Mouse (Mus musculus): ENCODE measurements at regions not wholly inside any gene's neighbourhood (a gene's known extent, or its start where the extent isn't known, plus 50 kb on each side); places are given as distances from the start of the nearest gene placed in this dataset.

DNA sequence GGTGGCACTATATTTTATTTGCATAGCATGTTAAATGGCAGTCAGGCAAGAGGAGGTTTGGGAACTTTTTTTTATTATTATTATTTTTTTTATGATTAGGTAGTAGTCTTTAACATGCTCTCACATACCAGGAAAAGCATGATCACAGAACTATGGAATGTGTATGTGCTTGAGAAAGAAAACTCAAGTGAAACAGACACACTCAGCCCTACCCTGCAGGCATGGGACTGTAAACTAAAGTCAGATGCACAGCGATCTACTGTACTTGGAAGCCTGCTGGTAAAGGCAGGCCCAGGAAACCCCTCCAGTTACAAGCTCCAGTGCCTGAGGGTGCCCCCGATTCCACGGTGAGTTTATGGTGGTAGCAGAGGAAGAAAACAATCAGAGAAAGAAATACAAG, 243.6 kb downstream of the Sp3 start:
- Histone ChIP-seq H3K4me2 (ENCODE audit: low read depth, low read length) (no peak overlapping the region), H3K9me3 (replicated peaks; ENCODE audit: control insufficient read depth, low read length) (no peaks in the 10 kb centered on the region), H3K36me3 (ENCODE audit: control insufficient read depth, insufficient read depth, low read length) (no peaks in the 10 kb centered on the region), H3K9ac (ENCODE audit: low read length) (no peak overlapping the region), H3K27me3 (ENCODE audit: control insufficient read depth, insufficient read depth, low read length) (no peaks in the 10 kb centered on the region), H3K4me1 (ENCODE audit: control insufficient read depth, insufficient read depth, low read length) (no peaks in the 10 kb centered on the region), H3K27ac (ENCODE audit: low read length) (no peak overlapping the region), H3K4me3 (replicated peaks; ENCODE audit: low read length) (no peak overlapping the region)
- no peak for ATAC-seq (ENCODE audit: insufficient read depth, low FRiP score)
- WGBS: 82% methylated on average over 3 of the region's 3 CpGs

DNA sequence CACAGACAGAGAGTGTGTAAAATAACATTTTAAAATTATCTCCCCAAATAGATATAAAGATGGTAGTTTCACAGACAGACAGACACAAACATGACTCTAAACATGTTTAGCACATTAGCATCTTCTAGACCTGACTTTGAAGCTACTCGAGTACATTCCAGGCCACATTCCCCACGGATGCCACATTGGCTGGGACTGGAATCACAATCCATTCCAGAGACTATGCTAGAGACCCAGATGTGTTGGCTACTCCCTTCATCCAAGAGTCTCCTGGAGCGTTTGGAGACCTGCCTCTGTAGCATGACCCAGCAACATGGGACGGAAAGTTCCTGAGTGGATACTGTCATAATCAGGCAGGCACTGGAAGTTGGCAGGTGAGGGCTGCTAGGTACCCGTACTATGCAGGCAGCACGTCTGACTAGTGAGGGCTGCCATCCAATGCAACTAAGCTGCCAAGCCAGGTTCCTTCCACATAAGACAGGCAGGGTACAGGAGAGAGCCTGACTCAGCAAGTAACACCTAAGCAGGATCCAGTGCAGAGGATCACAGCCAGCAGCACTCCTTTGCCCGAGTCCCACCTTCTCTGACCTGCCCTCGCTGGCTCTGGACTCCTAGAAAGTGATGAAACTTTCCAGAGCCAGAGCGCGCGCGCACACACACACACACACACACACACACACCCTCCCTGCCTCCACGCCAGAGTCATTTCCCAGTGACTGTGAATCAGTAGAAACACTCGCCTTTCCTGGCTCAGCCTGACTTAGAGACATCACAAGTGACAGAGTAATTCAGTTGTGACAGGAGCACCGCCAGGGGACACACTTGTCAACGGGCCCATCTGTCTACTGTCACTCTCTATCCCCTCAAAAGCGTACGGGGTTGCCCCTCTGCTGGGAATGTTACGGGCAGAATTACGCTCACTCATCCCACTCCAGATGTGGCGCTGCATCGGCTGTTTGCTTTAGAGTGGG, 239.6 kb downstream of the Sp3 start:
- ATAC-seq (ENCODE audit: insufficient read depth, low FRiP score): peak; percentile 50
- Histone ChIP-seq H3K4me2 (ENCODE audit: low read depth, low read length) (peak overlapping the region; percentile 38), H3K36me3 (ENCODE audit: control insufficient read depth, insufficient read depth, low read length) (no peaks in the 10 kb centered on the region), H3K27ac (ENCODE audit: low read length) (no peak overlapping the region), H3K9me3 (replicated peaks; ENCODE audit: control insufficient read depth, low read length) (no peaks in the 10 kb centered on the region), H3K27me3 (ENCODE audit: control insufficient read depth, insufficient read depth, low read length) (no peaks in the 10 kb centered on the region), H3K4me1 (ENCODE audit: control insufficient read depth, insufficient read depth, low read length) (no peaks in the 10 kb centered on the region), H3K9ac (ENCODE audit: low read length) (no peak overlapping the region), H3K4me3 (replicated peaks; ENCODE audit: low read length) (no peak overlapping the region)
- WGBS: 44% methylated on average over 22 of the region's 22 CpGs

- Histone ChIP-seq H3K4me1 (ENCODE audit: control insufficient read depth, insufficient read depth, low read length) (no peaks in the 10 kb centered on the region), H3K4me2 (ENCODE audit: low read depth, low read length) (no peak overlapping the region), H3K9me3 (replicated peaks; ENCODE audit: control insufficient read depth, low read length) (no peaks in the 10 kb centered on the region), H3K4me3 (replicated peaks; ENCODE audit: low read length) (no peak overlapping the region), H3K27ac (ENCODE audit: low read length) (no peak overlapping the region), H3K9ac (ENCODE audit: low read length) (no peak overlapping the region), H3K36me3 (ENCODE audit: control insufficient read depth, insufficient read depth, low read length) (no peaks in the 10 kb centered on the region), H3K27me3 (ENCODE audit: control insufficient read depth, insufficient read depth, low read length) (no peaks in the 10 kb centered on the region)
- 76% methylated on average over 5 of the region's 5 CpGs for WGBS
- no peak for ATAC-seq (ENCODE audit: insufficient read depth, low FRiP score)
Measured at GRCm38 (mm10) chr2:72741746-72742145, 238.5 kb downstream of the Sp3 start.

- H3K36me3 ChIP-seq (ENCODE audit: control insufficient read depth, insufficient read depth, low read length): no peaks in the 10 kb centered on the region
- H3K27me3 ChIP-seq (ENCODE audit: control insufficient read depth, insufficient read depth, low read length): no peaks in the 10 kb centered on the region
- no peak for ATAC-seq (ENCODE audit: insufficient read depth, low FRiP score)
- H3K4me1 ChIP-seq (ENCODE audit: control insufficient read depth, insufficient read depth, low read length): no peaks in the 10 kb centered on the region
- no peak overlapping the region for H3K4me3 ChIP-seq (replicated peaks; ENCODE audit: low read length)
- no peaks in the 10 kb centered on the region for H3K9me3 ChIP-seq (replicated peaks; ENCODE audit: control insufficient read depth, low read length)
- H3K4me2 ChIP-seq (ENCODE audit: low read depth, low read length): no peak overlapping the region
- WGBS: 95% methylated on average over 3 of the region's 3 CpGs
- no peak overlapping the region for H3K27ac ChIP-seq (ENCODE audit: low read length)
- H3K9ac ChIP-seq (ENCODE audit: low read length): no peak overlapping the region
Measured at GRCm38 (mm10) chr2:72743651-72744050, 236.6 kb downstream of the Sp3 start.

GRCm38 (mm10) chr2:72744901-72745300, 235.3 kb downstream of the Sp3 start:
- no peak for ATAC-seq (ENCODE audit: insufficient read depth, low FRiP score)
- no peaks in the 10 kb centered on the region for H3K27me3 ChIP-seq (ENCODE audit: control insufficient read depth, insufficient read depth, low read length)
- no peak overlapping the region for H3K4me3 ChIP-seq (replicated peaks; ENCODE audit: low read length)
- H3K27ac ChIP-seq (ENCODE audit: low read length): no peak overlapping the region
- no peaks in the 10 kb centered on the region for H3K4me1 ChIP-seq (ENCODE audit: control insufficient read depth, insufficient read depth, low read length)
- peaks cover 5% of the 10 kb centered on the region; the same call in 1 of the 2 replicates for H3K9me3 ChIP-seq (replicated peaks; ENCODE audit: control insufficient read depth, low read length)
- no peak overlapping the region for H3K9ac ChIP-seq (ENCODE audit: low read length)
- 63% methylated on average over 4 of the region's 4 CpGs for WGBS
- no peak overlapping the region for H3K4me2 ChIP-seq (ENCODE audit: low read depth, low read length)
- H3K36me3 ChIP-seq (ENCODE audit: control insufficient read depth, insufficient read depth, low read length): no peaks in the 10 kb centered on the region

- no peaks in the 10 kb centered on the region for H3K27me3 ChIP-seq (ENCODE audit: control insufficient read depth, insufficient read depth, low read length)
- H3K4me1 ChIP-seq (ENCODE audit: control insufficient read depth, insufficient read depth, low read length): no peaks in the 10 kb centered on the region
- no peak for ATAC-seq (ENCODE audit: insufficient read depth, low FRiP score)
- peaks cover 5% of the 10 kb centered on the region; the same call in 1 of the 2 replicates for H3K9me3 ChIP-seq (replicated peaks; ENCODE audit: control insufficient read depth, low read length)
- no peak overlapping the region for H3K27ac ChIP-seq (ENCODE audit: low read length)
- no peak overlapping the region for H3K9ac ChIP-seq (ENCODE audit: low read length)
- no peak overlapping the region for H3K4me2 ChIP-seq (ENCODE audit: low read depth, low read length)
- no peak overlapping the region for H3K4me3 ChIP-seq (replicated peaks; ENCODE audit: low read length)
- 85% methylated on average over 16 of the region's 16 CpGs for WGBS
- no peaks in the 10 kb centered on the region for H3K36me3 ChIP-seq (ENCODE audit: control insufficient read depth, insufficient read depth, low read length)
Measured at GRCm38 (mm10) chr2:72746476-72747215, 233.6 kb downstream of the Sp3 start.

GRCm38 (mm10) chr2:72747299-72747698, 232.9 kb downstream of the Sp3 start:
- Histone ChIP-seq H3K27me3 (ENCODE audit: control insufficient read depth, insufficient read depth, low read length) (no peaks in the 10 kb centered on the region), H3K4me2 (ENCODE audit: low read depth, low read length) (no peak overlapping the region), H3K27ac (ENCODE audit: low read length) (no peak overlapping the region), H3K4me3 (replicated peaks; ENCODE audit: low read length) (no peak overlapping the region), H3K9me3 (replicated peaks; ENCODE audit: control insufficient read depth, low read length) (peaks cover 5% of the 10 kb centered on the region; the same call in 1 of the 2 replicates), H3K4me1 (ENCODE audit: control insufficient read depth, insufficient read depth, low read length) (0 out of 2 replicates have a peak, but pooled peaks cover under 1% of the 10 kb centered on the region), H3K9ac (ENCODE audit: low read length) (no peak overlapping the region), H3K36me3 (ENCODE audit: control insufficient read depth, insufficient read depth, low read length) (no peaks in the 10 kb centered on the region)
- ATAC-seq (ENCODE audit: insufficient read depth, low FRiP score): no peak
- 72% methylated on average over 5 of the region's 5 CpGs for WGBS

- Histone ChIP-seq H3K9ac (ENCODE audit: low read length) (no peak overlapping the region), H3K9me3 (replicated peaks; ENCODE audit: control insufficient read depth, low read length) (peaks cover 5% of the 10 kb centered on the region; the same call in 1 of the 2 replicates), H3K36me3 (ENCODE audit: control insufficient read depth, insufficient read depth, low read length) (no peaks in the 10 kb centered on the region), H3K4me2 (ENCODE audit: low read depth, low read length) (no peak overlapping the region), H3K4me3 (replicated peaks; ENCODE audit: low read length) (no peak overlapping the region), H3K27me3 (ENCODE audit: control insufficient read depth, insufficient read depth, low read length) (no peaks in the 10 kb centered on the region), H3K4me1 (ENCODE audit: control insufficient read depth, insufficient read depth, low read length) (0 out of 2 replicates have a peak, but pooled peaks cover 3% of the 10 kb centered on the region), H3K27ac (ENCODE audit: low read length) (no peak overlapping the region)
- no peak for ATAC-seq (ENCODE audit: insufficient read depth, low FRiP score)
- 96% methylated on average over 1 of the region's 1 CpGs for WGBS
Measured at GRCm38 (mm10) chr2:72749495-72749894, 230.8 kb downstream of the Sp3 start.

- 0 out of 2 replicates have a peak, but pooled peaks cover 3% of the 10 kb centered on the region for H3K4me1 ChIP-seq (ENCODE audit: control insufficient read depth, insufficient read depth, low read length)
- H3K4me3 ChIP-seq (replicated peaks; ENCODE audit: low read length): no peak overlapping the region
- H3K9me3 ChIP-seq (replicated peaks; ENCODE audit: control insufficient read depth, low read length): peaks cover 5% of the 10 kb centered on the region; the same call in 1 of the 2 replicates
- no peaks in the 10 kb centered on the region for H3K36me3 ChIP-seq (ENCODE audit: control insufficient read depth, insufficient read depth, low read length)
- ATAC-seq (ENCODE audit: insufficient read depth, low FRiP score): no peak
- no peak overlapping the region for H3K27ac ChIP-seq (ENCODE audit: low read length)
- no peak overlapping the region for H3K4me2 ChIP-seq (ENCODE audit: low read depth, low read length)
- 37% methylated on average over 1 of the region's 1 CpGs for WGBS
- H3K9ac ChIP-seq (ENCODE audit: low read length): no peak overlapping the region
- H3K27me3 ChIP-seq (ENCODE audit: control insufficient read depth, insufficient read depth, low read length): no peaks in the 10 kb centered on the region
Measured at GRCm38 (mm10) chr2:72751441-72751840, 228.8 kb downstream of the Sp3 start.

All from stomach, embryonic 16.5 days (tissue).